7 mouse cellular contexts compared by ENCODE assay signal in genomic region chr12:10537069-10537468, GRCm38 (mm10).
DNase-seq lines count a peak whose midpoint lies in the region; ATAC-seq and TF ChIP-seq lines count a peak whose summit lies in the region.

No protein-coding gene starts in this region.

- H3K4me3 ChIP-seq in ES-E14 (ENCODE audit: insufficient read depth in 1 of 2, low read depth in 1 of 2, low read length in 2 of 2, poor library complexity in 1 of 2, severe bottlenecking in 1 of 2) = no peak overlapping the region
- H3K4me3 ChIP-seq in forebrain, embryonic 11.5 days (ENCODE audit: low read depth, low read length) = no peak overlapping the region
- no peak overlapping the region for H3K4me3 ChIP-seq in hindbrain, embryonic 14.5 days (replicated peaks; ENCODE audit: low read length)

- H3K27me3 ChIP-seq in forebrain, embryonic 11.5 days (ENCODE audit: control insufficient read depth, insufficient read depth, low read length) = no peaks in the 10 kb centered on the region
- H3K27me3 ChIP-seq in hindbrain, embryonic 14.5 days (ENCODE audit: control insufficient read depth, insufficient read depth, low read length) = no peaks in the 10 kb centered on the region
- no peaks in the 10 kb centered on the region for H3K27me3 ChIP-seq in splenic B cell, adult 2 months (ENCODE audit: control insufficient read depth, insufficient read depth, low read length, poor library complexity, severe bottlenecking)

- in situ Hi-C loops in ES-E14 (cut with MboI; ENCODE audit: low sequenced_read_pairs in 2 of 2, unreplicated experiment in 2 of 2) = no loop called here

- no peak overlapping the region for H3K9ac ChIP-seq in ES-E14 (ENCODE audit: insufficient read depth, low read depth, low read length, poor library complexity, severe bottlenecking)
- no peak overlapping the region for H3K9ac ChIP-seq in forebrain, embryonic 11.5 days (ENCODE audit: low read length)
- no peak overlapping the region for H3K9ac ChIP-seq in hindbrain, embryonic 14.5 days

- peak; percentile 80 for ATAC-seq in forebrain, embryonic 11.5 days (replicated peaks; ENCODE audit: low FRiP score)
- peak; percentile 68 for ATAC-seq in hindbrain, embryonic 14.5 days (ENCODE audit: low FRiP score)
- peak; percentile 66 for ATAC-seq in megakaryocyte progenitor cell, adult 5-6 weeks (replicated peaks; ENCODE audit: poor library complexity)

- no peak overlapping the region for H3K27ac ChIP-seq in ES-E14 (ENCODE audit: insufficient read depth, low read depth, low read length, poor library complexity, severe bottlenecking)
- no peak overlapping the region for H3K27ac ChIP-seq in forebrain, embryonic 11.5 days (ENCODE audit: low read depth, low read length)
- no peak overlapping the region for H3K27ac ChIP-seq in hindbrain, embryonic 14.5 days

- DNase-seq in ES-E14 (ENCODE audit: low read depth, low spot score) = peak; percentile 52
- peak; percentile 77 for DNase-seq in adrenal gland, postnatal 10 days
- DNase-seq in forebrain, embryonic 11.5 days (ENCODE audit: low spot score) = peak; percentile 83
- peak; percentile 86 for DNase-seq in hindbrain, embryonic 14.5 days (ENCODE audit: low spot score)
- peak; percentile 45 to 64 for DNase-seq in layer of hippocampus, postnatal 14 days (ENCODE audit: low spot score in 2 of 2)
- DNase-seq in splenic B cell, adult 2 months (ENCODE audit: low read depth, low spot score) = peak; percentile 2

- no peaks in the 10 kb centered on the region for H3K4me1 ChIP-seq in ES-E14 (ENCODE audit: control insufficient read depth in 2 of 2, insufficient read depth in 2 of 2, low read length in 2 of 2, poor library complexity in 1 of 2)
- H3K4me1 ChIP-seq in forebrain, embryonic 11.5 days (replicated peaks; ENCODE audit: control insufficient read depth, insufficient read depth, low read length) = no peaks in the 10 kb centered on the region
- no peaks in the 10 kb centered on the region for H3K4me1 ChIP-seq in hindbrain, embryonic 14.5 days (replicated peaks; ENCODE audit: control insufficient read depth, insufficient read depth, low read length)

- H3K9me3 ChIP-seq in ES-E14 (ENCODE audit: control insufficient read depth, insufficient read depth, low read depth, low read length) = no peaks in the 10 kb centered on the region
- no peaks in the 10 kb centered on the region for H3K9me3 ChIP-seq in forebrain, embryonic 11.5 days (ENCODE audit: control insufficient read depth, low read length)
- H3K9me3 ChIP-seq in hindbrain, embryonic 14.5 days (ENCODE audit: control insufficient read depth, low read length) = no peaks in the 10 kb centered on the region

- 3% methylated on average over 4 of the region's 4 CpGs for WGBS in forebrain, embryonic 11.5 days
- WGBS in hindbrain, embryonic 14.5 days = 2% methylated on average over 4 of the region's 4 CpGs

- H3K4me2 ChIP-seq in forebrain, embryonic 11.5 days (ENCODE audit: low read depth, low read length, severe bottlenecking) = no peak overlapping the region
- H3K4me2 ChIP-seq in hindbrain, embryonic 14.5 days (replicated peaks) = no peak overlapping the region

- no peaks in the 10 kb centered on the region for H3K36me3 ChIP-seq in ES-E14 (ENCODE audit: control insufficient read depth, insufficient read depth, low read length, poor library complexity, severe bottlenecking)
- H3K36me3 ChIP-seq in forebrain, embryonic 11.5 days (ENCODE audit: control insufficient read depth, insufficient read depth, low read length) = no peaks in the 10 kb centered on the region
- no peaks in the 10 kb centered on the region for H3K36me3 ChIP-seq in hindbrain, embryonic 14.5 days (replicated peaks; ENCODE audit: control insufficient read depth, insufficient read depth)
- H3K36me3 ChIP-seq in splenic B cell, adult 2 months (ENCODE audit: control insufficient read depth, insufficient read depth, low read length, poor library complexity, severe bottlenecking) = no peaks in the 10 kb centered on the region

TF ChIP-seq in ES-E14, 5 proteins besides CTCF, POLR2A, EP300 and RAD21:
- TF ChIP-seq CHD2 (IDR thresholded peaks at IDR 0.05; ENCODE audit: low read depth, low read length) (no peak), ZNF384 (IDR thresholded peaks at IDR 0.05; ENCODE audit: low read depth, low read length) (no peak), ZC3H11A (IDR thresholded peaks at IDR 0.05; ENCODE audit: borderline replicate concordance, low read depth, low read length) (peak; percentile 87), MAFK (IDR thresholded peaks at IDR 0.05; ENCODE audit: insufficient read depth, low read depth, low read length) (no peak)
TF ChIP-seq in ES-E14: peak in this region for 1.

Comparison
In these comparisons a context has a peak if more than half of its experiments do, and no peak if none do; other contexts are left out.
1. DNase-seq: peak in every context shown above with its lines; median percentile 86 in hindbrain, embryonic 14.5 days; 83 in forebrain, embryonic 11.5 days; 77 in adrenal gland, postnatal 10 days; 54 in layer of hippocampus, postnatal 14 days; 52 in ES-E14; 2 in splenic B cell, adult 2 months.